Mouse (Mus musculus) mouse embryonic stem cell (cell line): ENCODE data around the gene Olfr981.
"Not testable (repeated sequence)": the region's sequence is repeated elsewhere in the genome, so short reads cannot be mapped to it uniquely, and the experiment has no call there.

Experiments
- in situ Hi-C, 2 experiments: fragments of 300-500 bp; cut with MboI; formaldehyde crosslinking; loops; 1 replicate in 1 of 2; 3 replicates in 1 of 2; pipeline ENCODE4 v1.14.3; 2019 to 2020; ENCODE audit warnings: low sequenced_read_pairs in 2 of 2, low pct_unique_long_range_greater_than_20kb in 1 of 2, mixed read lengths in 1 of 2; ENCODE audit not compliant: unreplicated experiment in 1 of 2

The Olfr981 gene

GRCm38 (mm10) chr9:40021164-40021563 is at the start of gene Olfr981:
Gene Olfr981 (plus strand): TSS chr9:40021464.
- in situ Hi-C loops: no loop called here

GRCm38 (mm10) chr9:39976581-39977145 is 44.6 kb upstream of the Olfr981 start:
- in situ Hi-C loops: not testable (repeated sequence)

- in situ Hi-C loops: no loop called here
Measured at GRCm38 (mm10) chr9:39991813-39992212, 29.5 kb upstream of the Olfr981 start, which contains the start of gene Olfr978. Gene Olfr978 (plus strand): TSS chr9:39992113.

DNA sequence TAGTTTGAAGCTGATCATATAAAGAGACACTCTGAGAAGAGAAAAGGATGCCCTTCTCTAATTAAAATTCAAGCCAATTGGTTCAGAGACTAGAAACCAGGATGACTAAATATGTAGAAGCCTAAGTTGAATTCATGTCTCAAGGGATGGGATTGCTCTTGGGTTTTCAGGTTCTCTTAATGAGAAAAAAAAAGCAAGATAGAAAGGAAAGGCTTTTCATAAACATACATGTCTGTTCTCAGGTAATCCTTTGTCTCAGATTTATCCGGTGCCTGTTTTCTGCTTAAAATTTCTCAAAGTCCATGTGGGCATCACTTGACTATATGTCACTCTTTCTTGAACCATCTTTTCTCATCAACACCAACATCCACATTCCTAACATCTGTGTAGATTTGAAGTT is 17.9 kb upstream of the Olfr981 start, which contains the start of gene Olfr979:
Gene Olfr979 (minus strand): TSS at position 101 of the 400 bp plus-strand sequence.
- in situ Hi-C loops: no loop called here

DNA sequence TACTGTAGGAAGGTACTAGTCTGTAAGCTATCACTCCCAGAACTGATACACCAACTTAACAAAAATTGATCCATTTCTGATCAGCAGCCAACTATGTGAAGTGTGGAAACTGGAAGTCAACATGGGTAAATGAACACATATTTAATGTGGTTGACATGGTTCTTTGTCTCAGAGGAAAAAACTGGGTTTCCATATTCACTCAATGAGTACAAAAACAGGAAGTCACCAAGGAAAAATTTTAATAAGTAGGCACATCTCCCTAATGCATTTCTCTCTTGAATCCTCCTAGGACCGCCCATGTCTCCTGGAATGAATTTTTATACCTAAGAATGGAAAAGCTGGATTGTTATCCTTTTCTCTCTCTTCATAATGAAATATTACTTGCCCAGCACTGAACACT is 11.8 kb upstream of the Olfr981 start, which contains the start of gene Olfr980:
Gene Olfr980 (minus strand): TSS at position 101 of the 400 bp plus-strand sequence.
- in situ Hi-C loops: no loop called here

DNA sequence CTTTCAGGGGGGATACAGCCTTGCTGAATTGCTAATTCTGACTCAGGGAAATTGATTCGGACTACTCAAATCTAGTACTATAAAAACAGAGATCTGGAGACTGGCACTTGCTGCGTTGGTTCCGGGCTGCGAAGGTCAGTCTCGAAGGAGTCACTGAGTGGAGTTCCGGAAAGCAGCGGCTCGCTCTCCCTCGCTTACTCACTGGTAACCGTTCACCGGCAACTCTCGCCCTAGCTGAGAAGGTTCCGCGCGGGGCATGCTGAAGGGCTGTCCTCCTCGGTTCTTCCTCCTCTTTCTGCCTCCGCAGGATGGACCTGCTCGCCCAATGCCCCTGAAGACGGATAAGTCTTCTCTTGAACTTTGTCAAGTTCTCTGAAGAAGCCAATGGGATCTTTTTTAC is 28.9 kb downstream of the Olfr981 start:
- in situ Hi-C loops: no loop called here

DNA sequence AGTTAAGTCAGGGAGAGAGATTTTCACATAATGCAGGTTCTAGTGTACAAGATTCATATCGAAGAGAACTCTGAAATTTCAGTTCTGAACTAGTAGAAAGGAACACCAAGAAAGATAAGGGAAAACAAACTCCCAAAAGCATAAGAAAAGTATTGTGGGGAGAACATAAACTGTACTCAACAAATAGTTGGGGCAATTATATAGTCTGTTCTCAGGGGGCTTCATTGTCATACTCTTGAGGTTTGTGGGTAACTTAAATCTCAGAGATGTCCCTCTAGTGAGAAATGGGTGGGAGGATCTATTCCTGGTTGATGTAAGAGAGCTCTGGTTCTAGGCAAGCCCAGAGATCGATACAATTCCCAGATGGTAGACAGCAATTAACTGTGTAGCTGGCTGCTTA is 52.3 kb downstream of the Olfr981 start, which contains the start of gene Olfr982:
Gene Olfr982 (plus strand): TSS at position 301 of the 400 bp plus-strand sequence.
- in situ Hi-C loops: no loop called here
